Mouse (Mus musculus): ENCODE measurements at regions not wholly inside any gene's neighbourhood (a gene's known extent, or its start where the extent isn't known, plus 50 kb on each side); places are given as distances from the start of the nearest gene placed in this dataset.

GRCm38 (mm10) chr1:42417815-42418214 lies 277.8 kb upstream of the Pou3f3 start:
- TF ChIP-seq MAFK (IDR thresholded peaks at IDR 0.05; ENCODE audit: borderline replicate concordance, low read depth, low read length), result no peak
- no peak for TF ChIP-seq ZNF384 (IDR thresholded peaks at IDR 0.05; ENCODE audit: low read depth, low read length)
- no peak for TF ChIP-seq CTCF (IDR thresholded peaks at IDR 0.05 in 2 of 3, conservative IDR thresholded peaks at IDR 0.05 in 1 of 3; ENCODE audit: control insufficient read depth in 1 of 3, insufficient read depth in 1 of 3, low read depth in 2 of 3, low read length in 3 of 3, poor library complexity in 1 of 3, severe bottlenecking in 1 of 3)
- no peak for TF ChIP-seq USF1 (IDR thresholded peaks at IDR 0.05; ENCODE audit: low read depth, low read length)
- TF ChIP-seq RAD21 (IDR thresholded peaks at IDR 0.05; ENCODE audit: low read depth, low read length), result no peak

All from MEL (cell line).